Mouse (Mus musculus): ENCODE measurements around the gene Dnaja2. TPM values are rescaled to one million over a fixed set of nuclear protein-coding genes. Genes with fewer than 3 reads are reported as not detected.

The Dnaja2 gene
- polyA plus RNA-seq, 1 experiment, result 199 TPM

DNA sequence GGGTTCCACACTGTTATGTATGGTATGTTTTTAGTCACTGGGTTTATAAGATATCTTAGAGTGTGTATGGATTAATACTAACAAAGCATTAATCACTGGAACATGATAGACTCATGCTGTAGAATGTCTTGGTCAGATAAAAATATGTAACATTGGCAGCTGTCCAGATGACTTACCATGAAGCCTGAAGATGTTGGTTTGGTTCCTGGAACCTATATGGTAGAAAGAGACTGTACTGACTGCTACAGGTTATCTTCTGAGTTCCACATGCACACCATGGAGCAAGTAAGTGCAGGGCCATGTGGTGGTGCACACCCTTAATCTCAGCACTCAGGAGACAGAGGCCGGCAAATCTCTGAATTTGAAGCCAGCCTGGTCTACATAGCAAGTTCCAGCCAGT, 24.4 kb downstream of the Dnaja2 start:
- TF ChIP-seq CTCF (IDR thresholded peaks at IDR 0.05; ENCODE audit: borderline replicate concordance, insufficient read depth, low read length) (no peak), POLR2A (IDR thresholded peaks at IDR 0.05; ENCODE audit: low read depth, low read length) (no peak)
- no peak overlapping the region for H3K4me3 ChIP-seq (ENCODE audit: insufficient read depth, low read length)
- H3K27ac ChIP-seq (ENCODE audit: insufficient read depth, low read length), result no peak overlapping the region
- peaks cover 2% of the 10 kb centered on the region; the same call in 1 of the 2 replicates for H3K4me1 ChIP-seq (ENCODE audit: control insufficient read depth, insufficient read depth, low read length)

DNA sequence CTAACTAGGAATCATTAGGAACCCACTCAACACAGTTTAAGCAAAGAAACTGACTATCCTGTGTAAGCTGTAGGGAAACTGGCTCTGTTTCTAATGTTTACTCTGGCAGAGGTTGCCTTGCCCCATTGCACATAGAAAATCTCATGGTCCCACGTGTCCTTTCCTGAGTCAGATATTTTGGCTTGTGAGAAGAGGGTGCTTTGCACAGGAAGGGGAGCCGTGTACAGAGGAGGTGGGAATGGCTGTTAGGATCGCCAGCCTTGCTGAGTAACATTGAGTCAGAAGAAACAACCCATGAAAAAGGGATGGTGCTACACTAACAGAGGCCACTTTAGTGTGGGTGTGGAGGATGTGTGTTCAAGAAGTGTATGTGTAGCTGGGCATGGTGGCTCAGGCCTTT, 26.2 kb downstream of the Dnaja2 start:
- Histone ChIP-seq H3K4me1 (ENCODE audit: control insufficient read depth, insufficient read depth, low read length) (peaks cover 2% of the 10 kb centered on the region; the same call in 1 of the 2 replicates), H3K27ac (ENCODE audit: insufficient read depth, low read length) (peak overlapping the region; percentile 28; the same call in 1 of the 2 replicates), H3K4me3 (ENCODE audit: insufficient read depth, low read length) (no peak overlapping the region)
- TF ChIP-seq CTCF (IDR thresholded peaks at IDR 0.05; ENCODE audit: borderline replicate concordance, insufficient read depth, low read length), result no peak
- no peak for TF ChIP-seq POLR2A (IDR thresholded peaks at IDR 0.05; ENCODE audit: low read depth, low read length)

DNA sequence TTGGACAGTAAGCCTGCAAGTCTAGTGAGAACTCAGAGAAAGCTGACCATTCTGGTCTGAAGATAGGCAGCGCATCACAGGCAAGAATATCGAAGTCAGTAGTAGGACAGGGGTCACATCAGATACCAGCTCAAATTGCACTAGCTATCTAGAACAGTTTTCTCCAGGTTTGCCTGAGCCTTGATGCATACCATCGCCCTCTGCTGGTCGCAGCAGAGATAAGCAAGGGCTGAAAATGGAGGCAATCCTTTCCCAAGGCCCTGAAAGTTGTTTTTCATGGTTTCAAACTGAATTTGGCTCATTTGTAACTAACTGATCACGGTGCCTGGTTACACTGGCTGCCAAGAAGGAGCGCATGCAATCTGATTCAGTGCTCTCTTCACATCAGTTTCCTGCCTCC, 29.0 kb downstream of the Dnaja2 start:
- Histone ChIP-seq H3K27ac (ENCODE audit: insufficient read depth, low read length) (no peak overlapping the region), H3K4me3 (ENCODE audit: insufficient read depth, low read length) (no peak overlapping the region), H3K4me1 (ENCODE audit: control insufficient read depth, insufficient read depth, low read length) (peaks cover 2% of the 10 kb centered on the region; the same call in 1 of the 2 replicates)
- peak; percentile 84 for TF ChIP-seq CTCF (IDR thresholded peaks at IDR 0.05; ENCODE audit: borderline replicate concordance, insufficient read depth, low read length)
- TF ChIP-seq POLR2A (IDR thresholded peaks at IDR 0.05; ENCODE audit: low read depth, low read length), result no peak

DNA sequence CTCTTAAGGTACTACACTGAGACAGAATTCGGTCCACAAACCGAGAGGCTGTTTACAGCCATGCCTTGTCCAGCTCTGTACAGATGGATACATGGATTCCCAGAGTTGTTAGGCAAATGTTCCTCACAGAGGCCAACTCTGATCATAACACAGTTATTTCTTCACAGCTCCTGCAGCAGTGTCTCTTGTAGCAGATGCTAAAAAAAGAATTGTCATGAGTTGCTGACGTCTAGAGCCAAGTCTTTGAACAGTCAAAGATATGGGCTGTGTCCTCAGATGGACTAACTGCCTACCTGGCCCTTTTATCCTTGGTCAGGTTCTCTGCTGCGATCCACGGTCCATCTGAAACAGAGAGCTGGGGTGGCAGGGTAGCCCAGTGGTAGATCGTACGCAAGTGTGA, 31.1 kb downstream of the Dnaja2 start:
- TF ChIP-seq POLR2A (IDR thresholded peaks at IDR 0.05; ENCODE audit: low read depth, low read length), result no peak
- TF ChIP-seq CTCF (IDR thresholded peaks at IDR 0.05; ENCODE audit: borderline replicate concordance, insufficient read depth, low read length), result no peak

DNA sequence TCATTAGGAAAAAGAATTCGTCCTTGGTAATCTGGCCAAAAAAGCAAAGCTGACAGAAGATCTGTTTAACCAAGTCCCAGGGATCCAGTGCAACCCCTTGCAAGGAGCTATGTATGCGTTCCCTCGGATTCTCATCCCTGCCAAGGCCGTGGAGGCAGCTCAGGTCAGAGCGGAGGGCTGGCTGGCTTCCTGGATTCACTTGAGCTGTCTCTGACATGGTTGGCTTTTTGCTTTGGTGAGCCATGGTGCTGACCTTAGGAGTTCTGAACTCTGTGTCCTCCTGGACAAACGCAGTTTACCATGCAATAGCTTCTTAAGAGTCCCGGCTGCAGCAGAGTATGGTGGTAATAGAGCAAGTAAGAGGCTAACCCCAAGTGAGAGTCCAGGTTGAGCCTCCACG, 33.8 kb downstream of the Dnaja2 start:
- Histone ChIP-seq H3K4me1 (ENCODE audit: control insufficient read depth, insufficient read depth, low read length) (no peaks in the 10 kb centered on the region), H3K4me3 (ENCODE audit: insufficient read depth, low read length) (no peak overlapping the region), H3K27ac (ENCODE audit: insufficient read depth, low read length) (no peak overlapping the region)
- TF ChIP-seq POLR2A (IDR thresholded peaks at IDR 0.05; ENCODE audit: low read depth, low read length), result no peak
- TF ChIP-seq CTCF (IDR thresholded peaks at IDR 0.05; ENCODE audit: borderline replicate concordance, insufficient read depth, low read length), result no peak

More for the DNA sequence above, 31.1 kb downstream of the Dnaja2 start:
- Histone ChIP-seq H3K4me3 (ENCODE audit: insufficient read depth, low read length) (no peak overlapping the region), H3K27ac (ENCODE audit: insufficient read depth, low read length) (no peak overlapping the region), H3K4me1 (ENCODE audit: control insufficient read depth, insufficient read depth, low read length) (peaks cover 2% of the 10 kb centered on the region; the same call in 1 of the 2 replicates)

DNA sequence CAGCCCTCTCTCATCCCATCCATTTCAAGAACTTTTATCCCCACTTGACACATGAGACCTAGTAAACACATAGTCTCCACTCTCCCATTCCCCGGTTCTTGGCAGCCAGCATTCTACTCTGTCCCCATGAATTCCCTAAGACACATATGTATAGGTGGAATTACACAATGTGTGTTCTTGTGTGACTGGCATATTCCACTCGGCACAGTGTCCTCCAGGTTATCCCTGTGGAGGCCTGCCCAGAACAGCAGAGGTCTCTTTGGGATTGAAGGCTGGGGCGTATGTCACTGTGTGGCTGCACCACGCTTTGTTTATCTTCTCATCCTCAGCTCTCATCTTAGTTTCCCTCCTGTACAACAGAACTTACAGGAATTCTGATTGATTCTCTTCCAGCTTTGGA, 34.6 kb downstream of the Dnaja2 start:
- TF ChIP-seq POLR2A (IDR thresholded peaks at IDR 0.05; ENCODE audit: low read depth, low read length) (no peak), CTCF (IDR thresholded peaks at IDR 0.05; ENCODE audit: borderline replicate concordance, insufficient read depth, low read length) (no peak)
- Histone ChIP-seq H3K27ac (ENCODE audit: insufficient read depth, low read length) (no peak overlapping the region), H3K4me3 (ENCODE audit: insufficient read depth, low read length) (no peak overlapping the region), H3K4me1 (ENCODE audit: control insufficient read depth, insufficient read depth, low read length) (no peaks in the 10 kb centered on the region)

DNA sequence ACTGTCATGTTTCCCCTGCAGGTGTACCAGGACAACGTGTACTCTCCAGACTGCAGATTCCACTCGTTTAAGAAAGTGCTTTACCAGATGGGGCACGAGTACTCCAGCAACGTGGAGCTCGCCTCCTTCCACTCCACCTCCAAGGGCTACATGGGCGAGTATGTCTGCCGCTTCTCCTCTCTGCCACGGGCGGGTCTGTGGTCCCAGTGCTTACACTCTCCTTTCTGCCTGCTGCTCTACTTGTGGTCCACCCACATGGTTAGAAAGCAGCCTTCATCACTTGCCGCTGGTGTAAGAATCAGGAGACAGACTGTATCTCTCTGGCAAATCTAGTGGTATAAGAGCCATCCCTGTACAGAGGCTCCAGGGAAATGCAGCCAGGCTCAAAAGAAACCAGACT, 37.2 kb downstream of the Dnaja2 start:
- Histone ChIP-seq H3K4me1 (ENCODE audit: control insufficient read depth, insufficient read depth, low read length) (no peaks in the 10 kb centered on the region), H3K27ac (ENCODE audit: insufficient read depth, low read length) (no peak overlapping the region), H3K4me3 (ENCODE audit: insufficient read depth, low read length) (no peak overlapping the region)
- TF ChIP-seq CTCF (IDR thresholded peaks at IDR 0.05; ENCODE audit: borderline replicate concordance, insufficient read depth, low read length), result no peak
- TF ChIP-seq POLR2A (IDR thresholded peaks at IDR 0.05; ENCODE audit: low read depth, low read length), result no peak

DNA sequence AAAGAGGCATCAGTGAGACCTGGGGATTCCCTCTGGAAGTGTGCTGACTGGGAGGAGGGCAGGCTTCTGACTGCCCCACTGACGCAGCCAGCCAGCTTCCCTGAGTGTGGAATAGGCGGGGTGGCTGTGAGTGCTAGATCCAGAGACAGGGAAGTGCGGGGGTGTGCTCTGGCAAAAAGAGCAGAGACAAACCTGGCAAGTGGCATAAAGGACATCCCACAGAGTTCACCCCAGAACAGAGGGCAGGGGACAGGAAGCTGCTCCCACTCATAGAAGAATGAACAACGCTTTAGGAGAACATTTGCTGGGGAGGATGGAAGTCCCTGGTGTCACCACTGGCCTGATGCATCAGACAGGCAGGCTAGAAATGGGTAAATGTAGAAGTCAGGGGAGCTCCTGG, 37.8 kb downstream of the Dnaja2 start:
- TF ChIP-seq CTCF (IDR thresholded peaks at IDR 0.05; ENCODE audit: borderline replicate concordance, insufficient read depth, low read length), result no peak
- TF ChIP-seq POLR2A (IDR thresholded peaks at IDR 0.05; ENCODE audit: low read depth, low read length), result no peak
- H3K4me3 ChIP-seq (ENCODE audit: insufficient read depth, low read length), result no peak overlapping the region
- no peak overlapping the region for H3K27ac ChIP-seq (ENCODE audit: insufficient read depth, low read length)
- no peaks in the 10 kb centered on the region for H3K4me1 ChIP-seq (ENCODE audit: control insufficient read depth, insufficient read depth, low read length)

DNA sequence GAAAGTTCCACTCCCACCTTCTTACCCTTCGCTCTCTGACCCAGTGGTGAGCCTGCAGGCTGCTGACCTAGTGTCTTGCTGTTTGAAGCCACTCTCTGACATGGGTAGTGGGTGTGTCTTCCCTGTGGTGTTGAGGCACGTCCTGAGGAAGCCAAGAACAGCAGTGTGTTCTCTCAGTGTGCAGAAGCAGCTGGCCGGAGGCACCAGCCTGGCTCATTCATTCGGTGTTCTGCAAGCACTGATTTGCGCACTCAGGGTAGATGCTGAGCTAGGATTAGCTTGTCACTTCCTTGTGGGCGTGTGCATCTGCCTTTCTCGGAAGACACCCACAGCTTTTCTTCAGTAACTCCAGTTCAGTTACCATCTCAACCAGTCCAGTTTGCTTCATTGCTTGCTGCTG, 39.8 kb downstream of the Dnaja2 start:
- H3K4me3 ChIP-seq (ENCODE audit: insufficient read depth, low read length), result no peak overlapping the region
- no peaks in the 10 kb centered on the region for H3K4me1 ChIP-seq (ENCODE audit: control insufficient read depth, insufficient read depth, low read length)
- no peak overlapping the region for H3K27ac ChIP-seq (ENCODE audit: insufficient read depth, low read length)
- TF ChIP-seq POLR2A (IDR thresholded peaks at IDR 0.05; ENCODE audit: low read depth, low read length), result no peak
- no peak for TF ChIP-seq CTCF (IDR thresholded peaks at IDR 0.05; ENCODE audit: borderline replicate concordance, insufficient read depth, low read length)

DNA sequence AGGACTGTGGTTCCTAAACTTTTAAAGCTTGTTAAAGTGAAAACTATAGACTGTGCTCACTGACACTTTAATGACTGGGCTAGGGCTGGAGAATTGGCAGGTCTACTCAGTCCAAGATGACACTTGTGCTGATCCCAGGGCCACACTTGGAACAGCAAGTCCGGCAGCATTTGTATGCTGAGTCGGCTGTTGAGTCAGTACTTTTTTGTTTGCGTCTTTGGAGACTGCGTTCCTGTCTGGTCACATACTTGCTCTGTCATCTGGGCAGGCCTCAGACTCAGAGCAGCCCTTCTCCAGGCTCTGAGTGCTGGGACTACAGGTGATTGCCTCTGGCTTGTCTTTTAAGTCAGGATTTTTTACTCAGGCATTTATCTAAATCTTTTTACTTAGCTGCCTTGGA, 41.9 kb downstream of the Dnaja2 start:
- no peak overlapping the region for H3K27ac ChIP-seq (ENCODE audit: insufficient read depth, low read length)
- H3K4me1 ChIP-seq (ENCODE audit: control insufficient read depth, insufficient read depth, low read length), result no peaks in the 10 kb centered on the region
- TF ChIP-seq POLR2A (IDR thresholded peaks at IDR 0.05; ENCODE audit: low read depth, low read length) (no peak), CTCF (IDR thresholded peaks at IDR 0.05; ENCODE audit: borderline replicate concordance, insufficient read depth, low read length) (no peak)
- H3K4me3 ChIP-seq (ENCODE audit: insufficient read depth, low read length), result no peak overlapping the region

DNA sequence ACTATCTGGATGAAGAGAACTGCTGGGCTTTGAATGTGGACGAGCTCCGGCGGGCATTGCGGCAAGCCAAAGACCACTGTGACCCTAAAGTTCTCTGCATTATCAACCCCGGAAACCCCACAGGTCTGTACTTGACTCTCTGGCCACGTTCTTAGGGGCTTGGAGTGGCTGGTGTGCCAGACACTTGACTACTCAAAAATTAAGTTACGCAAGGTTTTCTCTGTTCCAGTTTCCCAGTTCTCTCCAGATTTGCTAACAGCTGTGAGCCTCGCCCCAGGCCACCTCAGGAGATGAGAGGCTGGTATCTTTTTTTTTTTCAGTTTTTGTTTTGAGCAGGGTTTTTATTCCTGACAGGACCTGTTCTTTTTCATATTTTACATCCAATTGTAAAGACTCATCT, 42.9 kb downstream of the Dnaja2 start:
- TF ChIP-seq CTCF (IDR thresholded peaks at IDR 0.05; ENCODE audit: borderline replicate concordance, insufficient read depth, low read length) (no peak), POLR2A (IDR thresholded peaks at IDR 0.05; ENCODE audit: low read depth, low read length) (no peak)
- Histone ChIP-seq H3K4me1 (ENCODE audit: control insufficient read depth, insufficient read depth, low read length) (no peaks in the 10 kb centered on the region), H3K27ac (ENCODE audit: insufficient read depth, low read length) (no peak overlapping the region), H3K4me3 (ENCODE audit: insufficient read depth, low read length) (no peak overlapping the region)
